In genomic region chr4:84362337-84362823, GRCm38 (mm10) we compare ENCODE assay signal across 8 mouse cellular contexts.
A peak's percentile ranks its signal among the peaks of the same experiment; 100 is the strongest.
DNase-seq lines count a peak whose midpoint lies in the region; ATAC-seq and TF ChIP-seq lines count a peak whose summit lies in the region.

No protein-coding gene starts in this region.

- DNase-seq in forebrain, embryonic 10.5 days (ENCODE audit: extremely low spot score, low spot score): peak; percentile 25
- DNase-seq in forebrain, embryonic 11.5 days (ENCODE audit: low spot score): no peak
- DNase-seq in Muller cell, postnatal 12 days (ENCODE audit: inconsistent ontology term): peak; percentile 71
- DNase-seq in limb, embryonic 14.5 days (ENCODE audit: low spot score): peak; percentile 86
- no peak for DNase-seq in left cerebral cortex, postnatal 10 days (ENCODE audit: extremely low spot score in 1 of 2, low spot score in 2 of 2)
- DNase-seq in cerebellum, adult 11 months: no peak
- DNase-seq in frontal cortex, postnatal 10 days (ENCODE audit: low spot score in 2 of 2): no peak

- H3K4me1 ChIP-seq in forebrain, embryonic 10.5 days: peaks cover 27% of the 10 kb centered on the region
- peaks cover 2% of the 10 kb centered on the region; the same call in 1 of the 2 replicates for H3K4me1 ChIP-seq in forebrain, embryonic 11.5 days (replicated peaks; ENCODE audit: control insufficient read depth, insufficient read depth, low read length)
- H3K4me1 ChIP-seq in forebrain, embryonic 13.5 days: peaks cover 10% of the 10 kb centered on the region; the same call in 1 of the 2 replicates
- peaks cover 35% of the 10 kb centered on the region for H3K4me1 ChIP-seq in limb, embryonic 14.5 days (ENCODE audit: control insufficient read depth, insufficient read depth, low read length)

- no peaks in the 10 kb centered on the region for H3K9me3 ChIP-seq in forebrain, embryonic 10.5 days
- H3K9me3 ChIP-seq in forebrain, embryonic 11.5 days (ENCODE audit: control insufficient read depth, low read length): no peaks in the 10 kb centered on the region
- no peaks in the 10 kb centered on the region for H3K9me3 ChIP-seq in forebrain, embryonic 13.5 days (replicated peaks)
- H3K9me3 ChIP-seq in limb, embryonic 14.5 days (ENCODE audit: control insufficient read depth, low read length): no peaks in the 10 kb centered on the region

- peak overlapping the region; percentile 26 for H3K27ac ChIP-seq in forebrain, embryonic 10.5 days
- H3K27ac ChIP-seq in forebrain, embryonic 11.5 days (ENCODE audit: low read depth, low read length): no peak overlapping the region
- no peak overlapping the region for H3K27ac ChIP-seq in forebrain, embryonic 13.5 days
- H3K27ac ChIP-seq in limb, embryonic 14.5 days (replicated peaks; ENCODE audit: low read depth, low read length): peak overlapping the region; percentile 77

- ATAC-seq in forebrain, embryonic 11.5 days (replicated peaks; ENCODE audit: low FRiP score): no peak
- peak; percentile 53; the same call in 1 of the 2 replicates for ATAC-seq in forebrain, embryonic 13.5 days
- peak; percentile 78 for ATAC-seq in limb, embryonic 14.5 days (ENCODE audit: low FRiP score, low read depth)

- intact Hi-C loops in left cerebral cortex, postnatal 10 days (cut with DNase I): no loop called here

- 62% methylated on average over 8 of the region's 8 CpGs for WGBS in forebrain, embryonic 10.5 days
- WGBS in forebrain, embryonic 11.5 days: 68% methylated on average over 8 of the region's 8 CpGs
- WGBS in forebrain, embryonic 13.5 days: 53% methylated on average over 8 of the region's 8 CpGs
- 10% methylated on average over 8 of the region's 8 CpGs for WGBS in limb, embryonic 14.5 days

- no peaks in the 10 kb centered on the region for H3K36me3 ChIP-seq in forebrain, embryonic 10.5 days (replicated peaks)
- no peaks in the 10 kb centered on the region for H3K36me3 ChIP-seq in forebrain, embryonic 11.5 days (ENCODE audit: control insufficient read depth, insufficient read depth, low read length)
- no peaks in the 10 kb centered on the region for H3K36me3 ChIP-seq in forebrain, embryonic 13.5 days (ENCODE audit: poor library complexity, severe bottlenecking)
- H3K36me3 ChIP-seq in limb, embryonic 14.5 days (ENCODE audit: control insufficient read depth, insufficient read depth, low read length): no peaks in the 10 kb centered on the region

- H3K27me3 ChIP-seq in forebrain, embryonic 10.5 days (ENCODE audit: poor library complexity, severe bottlenecking): no peaks in the 10 kb centered on the region
- H3K27me3 ChIP-seq in forebrain, embryonic 11.5 days (ENCODE audit: control insufficient read depth, insufficient read depth, low read length): no peaks in the 10 kb centered on the region
- H3K27me3 ChIP-seq in forebrain, embryonic 13.5 days: no peaks in the 10 kb centered on the region
- no peaks in the 10 kb centered on the region for H3K27me3 ChIP-seq in limb, embryonic 14.5 days (ENCODE audit: control insufficient read depth, insufficient read depth, low read length)

- no peak overlapping the region for H3K4me3 ChIP-seq in forebrain, embryonic 10.5 days
- H3K4me3 ChIP-seq in forebrain, embryonic 11.5 days (ENCODE audit: low read depth, low read length): no peak overlapping the region
- H3K4me3 ChIP-seq in forebrain, embryonic 13.5 days: no peak overlapping the region
- H3K4me3 ChIP-seq in limb, embryonic 14.5 days (replicated peaks; ENCODE audit: low read length): no peak overlapping the region

- H3K4me2 ChIP-seq in forebrain, embryonic 11.5 days (ENCODE audit: low read depth, low read length, severe bottlenecking): no peak overlapping the region
- H3K4me2 ChIP-seq in forebrain, embryonic 13.5 days: no peak overlapping the region
- peak overlapping the region; percentile 13; the same call in 1 of the 2 replicates for H3K4me2 ChIP-seq in limb, embryonic 14.5 days (replicated peaks; ENCODE audit: low read depth, low read length, severe bottlenecking)

- no peak for TF ChIP-seq POLR2A in limb, embryonic 14.5 days (IDR thresholded peaks at IDR 0.05; ENCODE audit: borderline replicate concordance, extremely low read depth, insufficient read depth, insufficient read length)

- no peak overlapping the region for H3K9ac ChIP-seq in forebrain, embryonic 11.5 days (ENCODE audit: low read length)
- no peak overlapping the region for H3K9ac ChIP-seq in forebrain, embryonic 13.5 days
- no peak overlapping the region for H3K9ac ChIP-seq in limb, embryonic 14.5 days (ENCODE audit: low read depth, low read length, severe bottlenecking)

Comparison
In these comparisons a context has a peak if more than half of its experiments do, and no peak if none do; other contexts are left out.
1. DNase-seq: peak in forebrain, embryonic 10.5 days (single experiment), Muller cell, postnatal 12 days (single experiment) and limb, embryonic 14.5 days (single experiment); none in forebrain, embryonic 11.5 days (single experiment), left cerebral cortex, postnatal 10 days (0 of 2), cerebellum, adult 11 months (single experiment) and frontal cortex, postnatal 10 days (0 of 2).
2. H3K27ac ChIP-seq: peak in forebrain, embryonic 10.5 days (single experiment) and limb, embryonic 14.5 days (single experiment); none in forebrain, embryonic 11.5 days (single experiment) and forebrain, embryonic 13.5 days (single experiment).